Mouse (Mus musculus): Measurements from ENCODE around the gene Cpsf4. TPM values are rescaled to one million over a fixed set of nuclear protein-coding genes. Genes with fewer than 3 reads are reported as not detected.
"Not testable (repeated sequence)": the region's sequence is repeated elsewhere in the genome, so short reads cannot be mapped to it uniquely, and the experiment has no call there.

Cpsf4 gene
- polyA plus RNA-seq, 1 experiment from 2014 or later: 17.2 TPM

- no peak overlapping the region for H3K9ac ChIP-seq (ENCODE audit: low read depth, low read length)
- H3K4me1 ChIP-seq (ENCODE audit: control insufficient read depth, insufficient read depth, low read length): peaks cover 8% of the 10 kb centered on the region
- no peak overlapping the region for H3K27ac ChIP-seq (ENCODE audit: low read depth, low read length)
- H3K27me3 ChIP-seq (ENCODE audit: control insufficient read depth, insufficient read depth, low read length): no peaks in the 10 kb centered on the region
- peaks cover 17% of the 10 kb centered on the region for H3K36me3 ChIP-seq (ENCODE audit: control insufficient read depth, insufficient read depth, low read length)
- ATAC-seq (replicated peaks; ENCODE audit: insufficient number of reproducible peaks, low FRiP score, low TSS enrichment): no peak
- WGBS (ENCODE audit: insufficient replicate concordance): 87% methylated on average over 6 of the region's 6 CpGs
- H3K9me3 ChIP-seq (replicated peaks; ENCODE audit: control insufficient read depth, low read length): peaks cover 2% of the 10 kb centered on the region; the same call in 1 of the 2 replicates
- no peak overlapping the region for H3K4me2 ChIP-seq
- H3K4me3 ChIP-seq (ENCODE audit: low read depth, low read length): no peak overlapping the region
Measured at GRCm38 (mm10) chr5:145207954-145208353, 40.9 kb downstream of the Cpsf4 start.

GRCm38 (mm10) chr5:145208391-145208790 is 41.4 kb downstream of the Cpsf4 start:
- H3K9me3 ChIP-seq (replicated peaks; ENCODE audit: control insufficient read depth, low read length); H3K4me3 ChIP-seq (ENCODE audit: low read depth, low read length); H3K9ac ChIP-seq (ENCODE audit: low read depth, low read length); H3K4me1 ChIP-seq (ENCODE audit: control insufficient read depth, insufficient read depth, low read length); H3K27ac ChIP-seq (ENCODE audit: low read depth, low read length); H3K4me2 ChIP-seq; H3K27me3 ChIP-seq (ENCODE audit: control insufficient read depth, insufficient read depth, low read length); ATAC-seq (replicated peaks; ENCODE audit: insufficient number of reproducible peaks, low FRiP score, low TSS enrichment): not testable (repeated sequence)
- H3K36me3 ChIP-seq (ENCODE audit: control insufficient read depth, insufficient read depth, low read length): peaks cover 17% of the 10 kb centered on the region
- 34% methylated on average over 11 of the region's 11 CpGs for WGBS (ENCODE audit: insufficient replicate concordance)

- no peak overlapping the region for H3K9ac ChIP-seq (ENCODE audit: low read depth, low read length)
- H3K4me1 ChIP-seq (ENCODE audit: control insufficient read depth, insufficient read depth, low read length): no peaks in the 10 kb centered on the region
- H3K9me3 ChIP-seq (replicated peaks; ENCODE audit: control insufficient read depth, low read length): peaks cover 2% of the 10 kb centered on the region; the same call in 1 of the 2 replicates
- WGBS (ENCODE audit: insufficient replicate concordance): 88% methylated on average over 4 of the region's 4 CpGs
- no peaks in the 10 kb centered on the region for H3K27me3 ChIP-seq (ENCODE audit: control insufficient read depth, insufficient read depth, low read length)
- H3K4me2 ChIP-seq: no peak overlapping the region
- peaks cover 23% of the 10 kb centered on the region for H3K36me3 ChIP-seq (ENCODE audit: control insufficient read depth, insufficient read depth, low read length)
- no peak for ATAC-seq (replicated peaks; ENCODE audit: insufficient number of reproducible peaks, low FRiP score, low TSS enrichment)
- H3K4me3 ChIP-seq (ENCODE audit: low read depth, low read length): no peak overlapping the region
- H3K27ac ChIP-seq (ENCODE audit: low read depth, low read length): no peak overlapping the region
Measured at GRCm38 (mm10) chr5:145211340-145211739, 44.3 kb downstream of the Cpsf4 start.

- Histone ChIP-seq H3K4me1 (ENCODE audit: control insufficient read depth, insufficient read depth, low read length) (no peaks in the 10 kb centered on the region), H3K27me3 (ENCODE audit: control insufficient read depth, insufficient read depth, low read length) (no peaks in the 10 kb centered on the region), H3K9ac (ENCODE audit: low read depth, low read length) (no peak overlapping the region), H3K27ac (ENCODE audit: low read depth, low read length) (no peak overlapping the region), H3K36me3 (ENCODE audit: control insufficient read depth, insufficient read depth, low read length) (peaks cover 23% of the 10 kb centered on the region), H3K9me3 (replicated peaks; ENCODE audit: control insufficient read depth, low read length) (no peaks in the 10 kb centered on the region), H3K4me3 (ENCODE audit: low read depth, low read length) (no peak overlapping the region), H3K4me2 (no peak overlapping the region)
- no peak for ATAC-seq (replicated peaks; ENCODE audit: insufficient number of reproducible peaks, low FRiP score, low TSS enrichment)
- 84% methylated on average over 4 of the region's 4 CpGs for WGBS (ENCODE audit: insufficient replicate concordance)
Measured at GRCm38 (mm10) chr5:145212216-145212615, 45.2 kb downstream of the Cpsf4 start.

GRCm38 (mm10) chr5:145213505-145213904 is 46.5 kb downstream of the Cpsf4 start:
- peaks cover 24% of the 10 kb centered on the region for H3K36me3 ChIP-seq (ENCODE audit: control insufficient read depth, insufficient read depth, low read length)

GRCm38 (mm10) chr5:145214679-145215078 is 47.7 kb downstream of the Cpsf4 start:
- H3K9ac ChIP-seq (ENCODE audit: low read depth, low read length): no peak overlapping the region
- H3K4me1 ChIP-seq (ENCODE audit: control insufficient read depth, insufficient read depth, low read length): no peaks in the 10 kb centered on the region
- H3K27me3 ChIP-seq (ENCODE audit: control insufficient read depth, insufficient read depth, low read length): no peaks in the 10 kb centered on the region
- no peak overlapping the region for H3K4me2 ChIP-seq
- no peak for ATAC-seq (replicated peaks; ENCODE audit: insufficient number of reproducible peaks, low FRiP score, low TSS enrichment)
- WGBS (ENCODE audit: insufficient replicate concordance): 62% methylated on average over 4 of the region's 4 CpGs
- H3K9me3 ChIP-seq (replicated peaks; ENCODE audit: control insufficient read depth, low read length): no peaks in the 10 kb centered on the region
- H3K27ac ChIP-seq (ENCODE audit: low read depth, low read length): no peak overlapping the region
- peaks cover 27% of the 10 kb centered on the region for H3K36me3 ChIP-seq (ENCODE audit: control insufficient read depth, insufficient read depth, low read length)
- no peak overlapping the region for H3K4me3 ChIP-seq (ENCODE audit: low read depth, low read length)

More at GRCm38 (mm10) chr5:145213505-145213904, 46.5 kb downstream of the Cpsf4 start:
- no peaks in the 10 kb centered on the region for H3K9me3 ChIP-seq (replicated peaks; ENCODE audit: control insufficient read depth, low read length)
- H3K27me3 ChIP-seq (ENCODE audit: control insufficient read depth, insufficient read depth, low read length): no peaks in the 10 kb centered on the region
- no peak overlapping the region for H3K9ac ChIP-seq (ENCODE audit: low read depth, low read length)
- H3K27ac ChIP-seq (ENCODE audit: low read depth, low read length): no peak overlapping the region
- no peak for ATAC-seq (replicated peaks; ENCODE audit: insufficient number of reproducible peaks, low FRiP score, low TSS enrichment)
- no peak overlapping the region for H3K4me2 ChIP-seq
- H3K4me1 ChIP-seq (ENCODE audit: control insufficient read depth, insufficient read depth, low read length): no peaks in the 10 kb centered on the region
- 83% methylated on average over 3 of the region's 3 CpGs for WGBS (ENCODE audit: insufficient replicate concordance)
- H3K4me3 ChIP-seq (ENCODE audit: low read depth, low read length): no peak overlapping the region

- WGBS (ENCODE audit: insufficient replicate concordance): 79% methylated on average over 6 of the region's 6 CpGs
- H3K27ac ChIP-seq (ENCODE audit: low read depth, low read length): no peak overlapping the region
- no peaks in the 10 kb centered on the region for H3K27me3 ChIP-seq (ENCODE audit: control insufficient read depth, insufficient read depth, low read length)
- no peaks in the 10 kb centered on the region for H3K9me3 ChIP-seq (replicated peaks; ENCODE audit: control insufficient read depth, low read length)
- no peak overlapping the region for H3K9ac ChIP-seq (ENCODE audit: low read depth, low read length)
- ATAC-seq (replicated peaks; ENCODE audit: insufficient number of reproducible peaks, low FRiP score, low TSS enrichment): no peak
- no peak overlapping the region for H3K4me3 ChIP-seq (ENCODE audit: low read depth, low read length)
- no peak overlapping the region for H3K4me2 ChIP-seq
- H3K36me3 ChIP-seq (ENCODE audit: control insufficient read depth, insufficient read depth, low read length): peaks cover 36% of the 10 kb centered on the region
- no peaks in the 10 kb centered on the region for H3K4me1 ChIP-seq (ENCODE audit: control insufficient read depth, insufficient read depth, low read length)
Measured at GRCm38 (mm10) chr5:145217746-145218145, 50.7 kb downstream of the Cpsf4 start.

GRCm38 (mm10) chr5:145218206-145218605 is 51.2 kb downstream of the Cpsf4 start:
- Histone ChIP-seq H3K4me3 (ENCODE audit: low read depth, low read length) (no peak overlapping the region), H3K9ac (ENCODE audit: low read depth, low read length) (no peak overlapping the region), H3K4me2 (no peak overlapping the region), H3K27me3 (ENCODE audit: control insufficient read depth, insufficient read depth, low read length) (no peaks in the 10 kb centered on the region), H3K4me1 (ENCODE audit: control insufficient read depth, insufficient read depth, low read length) (no peaks in the 10 kb centered on the region), H3K27ac (ENCODE audit: low read depth, low read length) (no peak overlapping the region), H3K9me3 (replicated peaks; ENCODE audit: control insufficient read depth, low read length) (no peaks in the 10 kb centered on the region), H3K36me3 (ENCODE audit: control insufficient read depth, insufficient read depth, low read length) (peaks cover 36% of the 10 kb centered on the region)
- ATAC-seq (replicated peaks; ENCODE audit: insufficient number of reproducible peaks, low FRiP score, low TSS enrichment): no peak
- 95% methylated on average over 21 of the region's 21 CpGs for WGBS (ENCODE audit: insufficient replicate concordance)

GRCm38 (mm10) chr5:145218671-145219070 is 51.7 kb downstream of the Cpsf4 start:
- Histone ChIP-seq H3K4me2 (no peak overlapping the region), H3K27ac (ENCODE audit: low read depth, low read length) (no peak overlapping the region), H3K9me3 (replicated peaks; ENCODE audit: control insufficient read depth, low read length) (no peaks in the 10 kb centered on the region), H3K9ac (ENCODE audit: low read depth, low read length) (no peak overlapping the region), H3K4me1 (ENCODE audit: control insufficient read depth, insufficient read depth, low read length) (no peaks in the 10 kb centered on the region), H3K4me3 (ENCODE audit: low read depth, low read length) (no peak overlapping the region), H3K27me3 (ENCODE audit: control insufficient read depth, insufficient read depth, low read length) (no peaks in the 10 kb centered on the region), H3K36me3 (ENCODE audit: control insufficient read depth, insufficient read depth, low read length) (peaks cover 36% of the 10 kb centered on the region)
- WGBS (ENCODE audit: insufficient replicate concordance): 92% methylated on average over 20 of the region's 20 CpGs
- no peak for ATAC-seq (replicated peaks; ENCODE audit: insufficient number of reproducible peaks, low FRiP score, low TSS enrichment)
